Mouse (Mus musculus) bone marrow macrophage, adult 2 months (primary cell): Measurements from ENCODE around the gene Rptor.

ENCODE experiments used
- CTCF ChIP-seq: IDR thresholded peaks from 2 replicates; pipeline ENCODE4 v1.5.1; 2012; ENCODE audit warnings: low read depth, mild to moderate bottlenecking, low read length, moderate library complexity
- POLR2A ChIP-seq: IDR thresholded peaks from 2 replicates; pipeline ENCODE4 v1.6.1; 2012; ENCODE audit warnings: mild to moderate bottlenecking, low read depth, low read length, borderline replicate concordance

DNA sequence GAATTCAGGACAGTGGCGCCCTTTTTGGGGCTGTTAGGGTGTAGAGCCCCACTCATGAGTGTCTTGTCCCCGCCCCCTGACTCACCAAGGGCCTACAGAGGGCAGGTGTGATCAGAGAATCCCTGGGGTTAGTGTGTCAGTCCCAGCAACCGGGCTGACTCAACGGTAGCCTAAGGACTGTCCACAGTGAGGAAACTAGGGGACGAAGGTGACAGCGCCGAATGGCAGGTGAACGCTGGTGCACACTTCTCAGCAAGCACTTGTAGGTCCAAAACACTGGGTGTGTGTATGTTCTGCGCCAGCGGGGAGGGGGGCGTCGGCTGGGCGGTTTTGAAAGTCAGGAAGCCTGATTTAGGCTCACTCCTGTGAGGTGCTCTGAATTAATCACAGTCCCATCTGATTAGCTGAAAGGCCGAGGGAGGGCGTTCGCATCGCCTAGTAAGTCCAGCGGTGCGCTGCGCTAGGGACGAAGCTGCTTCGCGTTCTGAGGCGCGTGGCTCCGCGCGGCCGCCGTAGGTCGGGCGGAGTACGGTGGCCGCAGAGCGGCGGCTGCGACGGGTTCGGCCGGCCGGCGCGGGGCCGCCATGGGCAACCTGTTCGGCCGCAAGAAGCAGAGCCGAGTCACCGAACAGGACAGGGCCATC is 310.7 kb downstream of the Rptor start, which contains the start of gene Chmp6:
- no peak for TF ChIP-seq CTCF
- TF ChIP-seq POLR2A = no peak
